Mouse (Mus musculus) hindbrain, embryonic 12.5 days (tissue): ENCODE measurements around the gene Grn. TPM values are rescaled to one million over a fixed set of nuclear protein-coding genes. Genes with fewer than 3 reads are reported as not detected.

Experiments used
- ATAC-seq: fragments of 200-750 bp; cut with Nextera tagmentation; 2 replicates; pipeline ENCODE4 v1.8.0; 2017; ENCODE audit warnings: moderate TSS enrichment; ENCODE audit not compliant: low FRiP score
- H3K27ac ChIP-seq: fragments of 300-500 bp; sonication (generic); 2 replicates; pipeline ENCODE4 v1.5.1; 2016; ENCODE audit warnings: mild to moderate bottlenecking
- H3K27me3 ChIP-seq: fragments of 300-500 bp; sonication (generic); 2 replicates; pipeline ENCODE4 v1.6.1; 2016; ENCODE audit warnings: mild to moderate bottlenecking
- H3K36me3 ChIP-seq: fragments of 300-500 bp; sonication (generic); 2 replicates; pipeline ENCODE4 v1.6.1; 2016; ENCODE audit warnings: mild to moderate bottlenecking
- H3K4me1 ChIP-seq: fragments of 300-500 bp; sonication (generic); 2 replicates; pipeline ENCODE4 v1.6.1; 2016
- H3K4me2 ChIP-seq: fragments of 300-500 bp; sonication (generic); replicated peaks from 2 replicates; pipeline ENCODE4 v1.6.1; 2016; ENCODE audit warnings: mild to moderate bottlenecking
- H3K4me3 ChIP-seq: fragments of 300-500 bp; sonication (generic); 2 replicates; pipeline ENCODE4 v1.5.1; 2016; ENCODE audit warnings: mild to moderate bottlenecking
- H3K9ac ChIP-seq: fragments of 300-500 bp; sonication (generic); 2 replicates; pipeline ENCODE4 v1.6.1; 2016; ENCODE audit warnings: mild to moderate bottlenecking, moderate library complexity
- H3K9me3 ChIP-seq: fragments of 300-500 bp; sonication (generic); replicated peaks from 2 replicates; pipeline ENCODE4 v1.6.1; 2016; ENCODE audit warnings: mild to moderate bottlenecking
- WGBS: fragments of 180-500 bp; shearing (Covaris S2); methylation state at CpG from one replicate; pipeline ENCODE4 v1.1.7; 2016; 5-methylcytosine and 5-hydroxymethylcytosine counted together
- polyA plus RNA-seq: library from polyadenylated mRNA; unstranded; fragments of >200 nt; fragmentation: Nextera tagmentation; extraction: Ambion mirVana; gene quantifications from 2 replicates; pipeline ENCODE4 v1.2.1, GENCODE M21; 2016

Grn gene
- polyA plus RNA-seq, 1 experiment from 2014 or later: 101 TPM

GRCm38 (mm10) chr11:102432896-102433295 lies 2.8 kb downstream of the Grn start:
- Histone ChIP-seq H3K27ac (no peak overlapping the region), H3K4me1 (peaks cover 45% of the 10 kb centered on the region), H3K9ac (no peak overlapping the region), H3K27me3 (0 out of 2 replicates have a peak, but pooled peaks cover 8% of the 10 kb centered on the region), H3K4me3 (no peak overlapping the region), H3K9me3 (no peaks in the 10 kb centered on the region), H3K36me3 (peaks cover 31% of the 10 kb centered on the region), H3K4me2 (no peak overlapping the region)
- ATAC-seq: no peak
- WGBS: 92% methylated on average over 6 of the region's 6 CpGs

GRCm38 (mm10) chr11:102433866-102434265 lies 3.8 kb downstream of the Grn start:
- H3K4me3 ChIP-seq: no peak overlapping the region
- no peak overlapping the region for H3K4me2 ChIP-seq
- H3K36me3 ChIP-seq: peaks cover 39% of the 10 kb centered on the region
- ATAC-seq: no peak
- no peaks in the 10 kb centered on the region for H3K9me3 ChIP-seq
- H3K4me1 ChIP-seq: peaks cover 55% of the 10 kb centered on the region
- WGBS: 94% methylated on average over 7 of the region's 7 CpGs
- H3K27ac ChIP-seq: no peak overlapping the region
- H3K9ac ChIP-seq: no peak overlapping the region
- 0 out of 2 replicates have a peak, but pooled peaks cover 9% of the 10 kb centered on the region for H3K27me3 ChIP-seq

- no peak overlapping the region for H3K4me2 ChIP-seq
- H3K4me3 ChIP-seq: no peak overlapping the region
- ATAC-seq: 0 out of 2 replicates have a peak, but pooled peaks have one; percentile 12
- peaks cover 7% of the 10 kb centered on the region for H3K27me3 ChIP-seq
- WGBS: 8% methylated on average over 7 of the region's 7 CpGs
- no peak overlapping the region for H3K9ac ChIP-seq
- H3K4me1 ChIP-seq: peaks cover 55% of the 10 kb centered on the region
- H3K27ac ChIP-seq: no peak overlapping the region
- H3K9me3 ChIP-seq: no peaks in the 10 kb centered on the region
- peaks cover 45% of the 10 kb centered on the region for H3K36me3 ChIP-seq
Observed at GRCm38 (mm10) chr11:102434406-102434805, 4.3 kb downstream of the Grn start.

GRCm38 (mm10) chr11:102434816-102435705 lies 4.9 kb downstream of the Grn start:
- 91% methylated on average over 11 of the region's 11 CpGs for WGBS
- Histone ChIP-seq H3K27ac (no peak overlapping the region), H3K9ac (no peak overlapping the region), H3K4me2 (no peak overlapping the region), H3K9me3 (no peaks in the 10 kb centered on the region), H3K4me1 (peaks cover 50% of the 10 kb centered on the region), H3K36me3 (peaks cover 51% of the 10 kb centered on the region), H3K4me3 (no peak overlapping the region), H3K27me3 (peaks cover 12% of the 10 kb centered on the region)
- no peak for ATAC-seq

- no peaks in the 10 kb centered on the region for H3K9me3 ChIP-seq
- peaks cover 15% of the 10 kb centered on the region for H3K27me3 ChIP-seq
- H3K27ac ChIP-seq: no peak overlapping the region
- peaks cover 46% of the 10 kb centered on the region for H3K4me1 ChIP-seq
- H3K9ac ChIP-seq: no peak overlapping the region
- peaks cover 60% of the 10 kb centered on the region for H3K36me3 ChIP-seq
- no peak for ATAC-seq
- no peak overlapping the region for H3K4me2 ChIP-seq
- no peak overlapping the region for H3K4me3 ChIP-seq
- WGBS: 92% methylated on average over 18 of the region's 18 CpGs
Observed at GRCm38 (mm10) chr11:102435754-102436470, 5.8 kb downstream of the Grn start.

- no peak for ATAC-seq
- Histone ChIP-seq H3K4me1 (peaks cover 46% of the 10 kb centered on the region), H3K27me3 (peaks cover 19% of the 10 kb centered on the region), H3K9ac (no peak overlapping the region), H3K4me3 (no peak overlapping the region), H3K36me3 (peaks cover 65% of the 10 kb centered on the region), H3K27ac (no peak overlapping the region), H3K9me3 (no peaks in the 10 kb centered on the region), H3K4me2 (no peak overlapping the region)
- 83% methylated on average over 10 of the region's 10 CpGs for WGBS
Observed at GRCm38 (mm10) chr11:102436471-102436790, 6.3 kb downstream of the Grn start.

- peaks cover 75% of the 10 kb centered on the region for H3K36me3 ChIP-seq
- H3K9ac ChIP-seq: peak overlapping the region; percentile 64
- H3K27me3 ChIP-seq: peaks cover 19% of the 10 kb centered on the region
- peak; percentile 46 for ATAC-seq
- peak overlapping the region; percentile 71 for H3K27ac ChIP-seq
- H3K4me2 ChIP-seq: peak overlapping the region; percentile 63
- peaks cover 41% of the 10 kb centered on the region for H3K4me1 ChIP-seq
- no peaks in the 10 kb centered on the region for H3K9me3 ChIP-seq
- 3% methylated on average over 84 of the region's 87 CpGs for WGBS
- H3K4me3 ChIP-seq: peak overlapping the region; percentile 36
Observed at GRCm38 (mm10) chr11:102437120-102438061, 7.3 kb downstream of the Grn start.

GRCm38 (mm10) chr11:102438212-102439092 lies 8.3 kb downstream of the Grn start:
- Histone ChIP-seq H3K4me1 (peaks cover 41% of the 10 kb centered on the region), H3K36me3 (peaks cover 83% of the 10 kb centered on the region), H3K4me2 (peak overlapping the region; percentile 63), H3K27ac (peak overlapping the region; percentile 71), H3K9ac (peak overlapping the region; percentile 64), H3K9me3 (no peaks in the 10 kb centered on the region), H3K27me3 (peaks cover 19% of the 10 kb centered on the region), H3K4me3 (peak overlapping the region; percentile 36)
- no peak for ATAC-seq
- 6% methylated on average over 77 of the region's 77 CpGs for WGBS

GRCm38 (mm10) chr11:102439093-102440082 lies 9.3 kb downstream of the Grn start:
- ATAC-seq: no peak
- Histone ChIP-seq H3K36me3 (peaks cover 86% of the 10 kb centered on the region), H3K27ac (no peak overlapping the region), H3K4me3 (no peak overlapping the region), H3K4me2 (no peak overlapping the region; the same call in 1 of the 2 replicates), H3K9ac (no peak overlapping the region), H3K9me3 (no peaks in the 10 kb centered on the region), H3K4me1 (peaks cover 43% of the 10 kb centered on the region), H3K27me3 (peaks cover 19% of the 10 kb centered on the region)
- WGBS: 78% methylated on average over 14 of the region's 14 CpGs

- Histone ChIP-seq H3K9me3 (no peaks in the 10 kb centered on the region), H3K27me3 (peaks cover 19% of the 10 kb centered on the region), H3K27ac (no peak overlapping the region), H3K9ac (no peak overlapping the region), H3K4me2 (no peak overlapping the region), H3K4me1 (peaks cover 47% of the 10 kb centered on the region), H3K4me3 (no peak overlapping the region), H3K36me3 (peaks cover 80% of the 10 kb centered on the region)
- 84% methylated on average over 8 of the region's 8 CpGs for WGBS
- ATAC-seq: no peak
Observed at GRCm38 (mm10) chr11:102440255-102440654, 10.1 kb downstream of the Grn start.
